In genomic region chr2:59308055-59308454, GRCm38 (mm10) we compare ENCODE assay signal across 29 mouse cellular contexts.
DNase-seq lines count a peak whose midpoint lies in the region; ATAC-seq and TF ChIP-seq lines count a peak whose summit lies in the region.
"Had no signal": no experiment of that assay in that cellular context is flagged by ENCODE, and none has a peak within 500 bp of the region (broad histone marks: within the 10 kb centered on the region; RNA-seq: fewer than 3 reads in every experiment).

No protein-coding gene starts in this region.

- no peak overlapping the region for H3K4me3 ChIP-seq in heart, embryonic 10.5 days
- no peak overlapping the region for H3K4me3 ChIP-seq in hindbrain, embryonic 16.5 days (ENCODE audit: low read length)
- no peak overlapping the region for H3K4me3 ChIP-seq in hindbrain, embryonic 11.5 days (ENCODE audit: low read depth, low read length)
- no peak overlapping the region for H3K4me3 ChIP-seq in midbrain, embryonic 12.5 days
- H3K4me3 ChIP-seq in midbrain, postnatal 0 days (ENCODE audit: low read depth, low read length): no peak overlapping the region
- H3K4me3 ChIP-seq: embryonic facial prominence, embryonic 12.5 days; limb, embryonic 12.5 days; megakaryocyte, embryonic 14.5 days had no signal

- H3K27ac ChIP-seq in heart, embryonic 10.5 days: no peak overlapping the region
- H3K27ac ChIP-seq in hindbrain, embryonic 16.5 days (ENCODE audit: low read depth, low read length): no peak overlapping the region
- no peak overlapping the region for H3K27ac ChIP-seq in hindbrain, embryonic 11.5 days (ENCODE audit: low read depth, low read length)
- H3K27ac ChIP-seq in midbrain, embryonic 12.5 days (replicated peaks): no peak overlapping the region
- no peak overlapping the region for H3K27ac ChIP-seq in midbrain, postnatal 0 days (ENCODE audit: low read depth, low read length)
- H3K27ac ChIP-seq: embryonic facial prominence, embryonic 12.5 days; limb, embryonic 12.5 days had no signal

- WGBS in heart, embryonic 10.5 days: 96% methylated on average over 19 of the region's 19 CpGs
- 92% methylated on average over 19 of the region's 19 CpGs for WGBS in hindbrain, embryonic 16.5 days
- 95% methylated on average over 19 of the region's 19 CpGs for WGBS in hindbrain, embryonic 11.5 days
- WGBS in midbrain, embryonic 12.5 days: 96% methylated on average over 19 of the region's 19 CpGs
- WGBS in midbrain, postnatal 0 days: 95% methylated on average over 19 of the region's 19 CpGs

- peaks cover 8% of the 10 kb centered on the region; the same call in 1 of the 2 replicates for H3K4me1 ChIP-seq in heart, embryonic 10.5 days
- H3K4me1 ChIP-seq in hindbrain, embryonic 16.5 days (ENCODE audit: control insufficient read depth, insufficient read depth, low read depth, low read length): peaks cover under 1% of the 10 kb centered on the region
- no peaks in the 10 kb centered on the region for H3K4me1 ChIP-seq in hindbrain, embryonic 11.5 days (replicated peaks; ENCODE audit: control insufficient read depth, insufficient read depth, low read length)
- peaks cover under 1% of the 10 kb centered on the region; the same call in 1 of the 2 replicates for H3K4me1 ChIP-seq in midbrain, embryonic 12.5 days
- peaks cover 7% of the 10 kb centered on the region for H3K4me1 ChIP-seq in midbrain, postnatal 0 days (ENCODE audit: insufficient read depth, low read length)
- H3K4me1 ChIP-seq: embryonic facial prominence, embryonic 12.5 days; limb, embryonic 12.5 days had no signal

- DNase-seq in heart, adult 11 months: peak; percentile 88
- DNase-seq in heart, embryonic 10.5 days (ENCODE audit: low spot score): no peak
- DNase-seq in hindbrain, embryonic 11.5 days (ENCODE audit: low spot score): no peak
- no peak for DNase-seq in midbrain, postnatal 0 days (ENCODE audit: low spot score)
- no peak for DNase-seq in urinary bladder, adult 18-20 months (ENCODE audit: low spot score in 2 of 2)
- DNase-seq: adrenal gland, adult 8-10 months; cerebellum, adult 11-12 months; cerebellum, postnatal 10 days; forebrain, postnatal 0 days; gastrocnemius, postnatal 14 days; heart, adult 18-20 months; kidney, adult 11 months; kidney, postnatal 10 days; lung, adult 2 months; lung, postnatal 36 days; retina, postnatal 1 day; right cerebral cortex, postnatal 25 days; spleen, adult 18-20 months had no signal

- no peak overlapping the region for H3K4me2 ChIP-seq in hindbrain, embryonic 16.5 days (ENCODE audit: low read length)
- no peak overlapping the region for H3K4me2 ChIP-seq in hindbrain, embryonic 11.5 days (replicated peaks; ENCODE audit: low read depth, low read length)
- no peak overlapping the region for H3K4me2 ChIP-seq in midbrain, embryonic 12.5 days (replicated peaks)
- H3K4me2 ChIP-seq in midbrain, postnatal 0 days (ENCODE audit: low read depth, low read length, poor library complexity, severe bottlenecking): no peak overlapping the region
- H3K4me2 ChIP-seq: embryonic facial prominence, embryonic 12.5 days; limb, embryonic 12.5 days; liver, embryonic 11.5 days had no signal

- no peak overlapping the region for H3K9ac ChIP-seq in hindbrain, embryonic 16.5 days (ENCODE audit: low read depth, low read length)
- H3K9ac ChIP-seq in hindbrain, embryonic 11.5 days (ENCODE audit: low read depth, low read length): no peak overlapping the region
- H3K9ac ChIP-seq in midbrain, embryonic 12.5 days (replicated peaks): no peak overlapping the region
- H3K9ac ChIP-seq in midbrain, postnatal 0 days (replicated peaks; ENCODE audit: low read length, poor library complexity, severe bottlenecking): no peak overlapping the region
- H3K9ac ChIP-seq: embryonic facial prominence, embryonic 12.5 days; forebrain, postnatal 0 days; limb, embryonic 12.5 days had no signal

- ATAC-seq in hindbrain, embryonic 16.5 days: peak; percentile 45; the same call in 1 of the 2 replicates
- no peak for ATAC-seq in hindbrain, embryonic 11.5 days (ENCODE audit: low FRiP score)
- ATAC-seq in midbrain, embryonic 12.5 days (ENCODE audit: low FRiP score, low read depth): 0 out of 2 replicates have a peak, but pooled peaks have one; percentile 27
- ATAC-seq in midbrain, postnatal 0 days (ENCODE audit: low FRiP score): no peak
- 0 out of 2 replicates have a peak, but pooled peaks have one; percentile 9 for ATAC-seq in neutrophil, adult 5-6 weeks (ENCODE audit: extremely low read depth, insufficient number of reproducible peaks, low FRiP score, poor library complexity, severe bottlenecking)
- ATAC-seq: activated CD4-positive, CD25-positive, alpha-beta regulatory T cell, adult 4 months; CD4-positive, CD25-positive, alpha-beta regulatory T cell, adult 4 months; forebrain, postnatal 0 days; Patski had no signal

- peaks cover 61% of the 10 kb centered on the region for H3K36me3 ChIP-seq in heart, embryonic 10.5 days
- peaks cover 19% of the 10 kb centered on the region for H3K36me3 ChIP-seq in hindbrain, embryonic 16.5 days (ENCODE audit: control insufficient read depth, insufficient read depth, low read length)
- H3K36me3 ChIP-seq in hindbrain, embryonic 11.5 days (ENCODE audit: control insufficient read depth, insufficient read depth, low read length): peaks cover 7% of the 10 kb centered on the region
- peaks cover 36% of the 10 kb centered on the region for H3K36me3 ChIP-seq in midbrain, embryonic 12.5 days
- H3K36me3 ChIP-seq in midbrain, postnatal 0 days (ENCODE audit: insufficient read depth, low read length): peaks cover 30% of the 10 kb centered on the region

- no peaks in the 10 kb centered on the region for H3K9me3 ChIP-seq in heart, embryonic 10.5 days
- no peaks in the 10 kb centered on the region for H3K9me3 ChIP-seq in hindbrain, embryonic 16.5 days (ENCODE audit: control insufficient read depth, low read length)
- H3K9me3 ChIP-seq in hindbrain, embryonic 11.5 days (ENCODE audit: control insufficient read depth, low read length): no peaks in the 10 kb centered on the region
- no peaks in the 10 kb centered on the region for H3K9me3 ChIP-seq in midbrain, embryonic 12.5 days
- no peaks in the 10 kb centered on the region for H3K9me3 ChIP-seq in midbrain, postnatal 0 days (ENCODE audit: low read length)
- H3K9me3 ChIP-seq: embryonic facial prominence, embryonic 12.5 days; G1E; limb, embryonic 12.5 days; megakaryocyte, embryonic 14.5 days had no signal

- no peak for TF ChIP-seq CTCF in midbrain, postnatal 0 days (IDR thresholded peaks at IDR 0.05)

- no peaks in the 10 kb centered on the region for H3K27me3 ChIP-seq in heart, embryonic 10.5 days (ENCODE audit: insufficient read depth, poor library complexity, severe bottlenecking)
- H3K27me3 ChIP-seq in hindbrain, embryonic 16.5 days (replicated peaks; ENCODE audit: control insufficient read depth, insufficient read depth, low read length): no peaks in the 10 kb centered on the region
- no peaks in the 10 kb centered on the region for H3K27me3 ChIP-seq in hindbrain, embryonic 11.5 days (ENCODE audit: control insufficient read depth, insufficient read depth, low read length)
- no peaks in the 10 kb centered on the region for H3K27me3 ChIP-seq in midbrain, embryonic 12.5 days
- H3K27me3 ChIP-seq in midbrain, postnatal 0 days (ENCODE audit: insufficient read depth, low read length): no peaks in the 10 kb centered on the region
- H3K27me3 ChIP-seq: embryonic facial prominence, embryonic 12.5 days; limb, embryonic 12.5 days; megakaryocyte, embryonic 14.5 days; Patski had no signal

Comparison
In these comparisons a context has a peak if more than half of its experiments do, and no peak if none do; other contexts are left out.
1. ATAC-seq: peak in hindbrain, embryonic 16.5 days (single experiment), midbrain, embryonic 12.5 days (single experiment) and neutrophil, adult 5-6 weeks (single experiment); none in hindbrain, embryonic 11.5 days (single experiment) and midbrain, postnatal 0 days (single experiment).